Mouse (Mus musculus): ENCODE measurements around the gene Aloxe3. TPM values are rescaled to one million over a fixed set of nuclear protein-coding genes. Genes with fewer than 3 reads are reported as not detected.

Aloxe3 gene
- under 1 TPM in 1 of 2 experiments, not detected in 1; 0.05 TPM for polyA plus RNA-seq (2017; shearing (Covaris generic))

GRCm38 (mm10) chr11:69125852-69125918 is at the start of gene Aloxe3:
Gene Aloxe3, plus strand, starts transcription at chr11:69125896.

GRCm38 (mm10) chr11:69088103-69088855 is 37.4 kb upstream of the Aloxe3 start, which contains the start of gene Vamp2:
Gene Vamp2, plus strand, starts transcription at chr11:69088490.

GRCm38 (mm10) chr11:69094697-69095429 is 30.8 kb upstream of the Aloxe3 start, which contains the start of gene Per1:
Gene Per1, plus strand, starts transcription at chr11:69095217.

GRCm38 (mm10) chr11:69120221-69121000 is 5.3 kb upstream of the Aloxe3 start, which contains the start of gene Hes7:
Gene Hes7, plus strand, starts transcription at chr11:69120404.

GRCm38 (mm10) chr11:69122336-69122951 is 3.3 kb upstream of the Aloxe3 start, which contains the start of gene 9130213A22Rik:
Gene 9130213A22Rik, minus strand, starts transcription at chr11:69122589.

GRCm38 (mm10) chr11:69156800-69157199 is 31.1 kb downstream of the Aloxe3 start, which contains the start of gene Alox12b:
Gene Alox12b, plus strand, starts transcription at chr11:69156989.

GRCm38 (mm10) chr11:69197743-69198142 is 72.0 kb downstream of the Aloxe3 start, which contains the start of gene Alox8:
Gene Alox8, minus strand, starts transcription at chr11:69197843.

Other genes with a start within 250 kb of the Aloxe3 start
- gene Rnf222, start 237.3 kb upstream of the Aloxe3 start, polyA plus RNA-seq (2017; shearing (Covaris generic)), result not detected
- 1,000 to 10,000 TPM in 1 of 2 experiments, 100 to 1,000 TPM in 1; 685 to 1,193 TPM for gene Rpl26, start 224.3 kb upstream of the Aloxe3 start, polyA plus RNA-seq (2017; shearing (Covaris generic))
- gene Odf4, start 198.8 kb upstream of the Aloxe3 start, polyA plus RNA-seq (2017; shearing (Covaris generic)), result under 1 TPM in 1 of 2 experiments, not detected in 1; 0.28 TPM
- gene Arhgef15, start 168.4 kb upstream of the Aloxe3 start, polyA plus RNA-seq (2017; shearing (Covaris generic)), result under 1 TPM in 1 of 2 experiments, not detected in 1; 0.12 TPM
- gene Slc25a35, start 157.8 kb upstream of the Aloxe3 start, polyA plus RNA-seq (2017; shearing (Covaris generic)), result 10 to 100 TPM in 1 of 2 experiments, 1 to 10 TPM in 1; 8.1 to 11.2 TPM
- gene Rangrf, start 150.7 kb upstream of the Aloxe3 start, polyA plus RNA-seq (2017; shearing (Covaris generic)), result 10 to 100 TPM; 18.9 to 36.2 TPM
- 1 to 10 TPM; 2.9 to 4.4 TPM for gene Pfas, start 117.4 kb upstream of the Aloxe3 start, polyA plus RNA-seq (2017; shearing (Covaris generic))
- 10 to 100 TPM; 13.6 to 14.6 TPM for gene Ctc1, start 110.0 kb upstream of the Aloxe3 start, polyA plus RNA-seq (2017; shearing (Covaris generic))
- gene Aurkb, start 80.2 kb upstream of the Aloxe3 start, polyA plus RNA-seq (2017; shearing (Covaris generic)), result 10 to 100 TPM; 23.1 to 23.3 TPM
- 1 to 10 TPM; 7.5 to 8.5 TPM for gene Borcs6, start 66.2 kb upstream of the Aloxe3 start, polyA plus RNA-seq (2017; shearing (Covaris generic))
- 1 to 10 TPM; 3.4 to 4.2 TPM for gene Tmem107, start 55.1 kb upstream of the Aloxe3 start, polyA plus RNA-seq (2017; shearing (Covaris generic))
- gene Vamp2, start 37.4 kb upstream of the Aloxe3 start, polyA plus RNA-seq (2017; shearing (Covaris generic)), result 100 to 1,000 TPM; 113 to 123 TPM
- gene Per1, start 30.7 kb upstream of the Aloxe3 start, polyA plus RNA-seq (2017; shearing (Covaris generic)), result 10 to 100 TPM in 1 of 2 experiments, 1 to 10 TPM in 1; 6.6 to 10.3 TPM
- gene Hes7, start 5.5 kb upstream of the Aloxe3 start, polyA plus RNA-seq (2017; shearing (Covaris generic)), result under 1 TPM in 1 of 2 experiments, not detected in 1; 0.08 TPM
- gene 9130213A22Rik, start 3.3 kb upstream of the Aloxe3 start, polyA plus RNA-seq (2017; shearing (Covaris generic)), result under 1 TPM in 1 of 2 experiments, not detected in 1; 0.17 TPM
- not detected for gene Alox12b, start 31.1 kb downstream of the Aloxe3 start, polyA plus RNA-seq (2017; shearing (Covaris generic))
- gene Alox8, start 71.9 kb downstream of the Aloxe3 start, polyA plus RNA-seq (2017; shearing (Covaris generic)), result 10 to 100 TPM in 1 of 2 experiments, 1 to 10 TPM in 1; 3.0 to 14.3 TPM
- gene Gucy2e, start 111.1 kb downstream of the Aloxe3 start, polyA plus RNA-seq (2017; shearing (Covaris generic)), result under 1 TPM; 0.10 to 0.79 TPM
- 10 to 100 TPM in 1 of 2 experiments, 1 to 10 TPM in 1; 4.3 to 12.7 TPM for gene Cntrob, start 197.9 kb downstream of the Aloxe3 start, polyA plus RNA-seq (2017; shearing (Covaris generic))
- gene Trappc1, start 198.1 kb downstream of the Aloxe3 start, polyA plus RNA-seq (2017; shearing (Covaris generic)), result 100 to 1,000 TPM; 106 to 112 TPM
- 1 to 10 TPM; 1.9 to 3.8 TPM for gene Kcnab3, start 200.4 kb downstream of the Aloxe3 start, polyA plus RNA-seq (2017; shearing (Covaris generic))
- gene Rnf227, start 214.6 kb downstream of the Aloxe3 start, polyA plus RNA-seq (2017; shearing (Covaris generic)), result 1 to 10 TPM; 2.3 to 8.7 TPM
- 100 to 1,000 TPM in 1 of 2 experiments, 10 to 100 TPM in 1; 81.9 to 111 TPM for gene Chd3, start 243.5 kb downstream of the Aloxe3 start, polyA plus RNA-seq (2017; shearing (Covaris generic))